Mouse (Mus musculus): ENCODE results near the gene Krtap3-1.

- TF ChIP-seq EP300 (IDR thresholded peaks at IDR 0.05) (no peak), CTCF (IDR thresholded peaks at IDR 0.05) (no peak)
Measured at GRCm38 (mm10) chr11:99573164-99573563, 6.7 kb upstream of the Krtap3-1 start.

Data from lung, postnatal 0 days (tissue).